Mouse (Mus musculus) forebrain, postnatal 0 days (tissue): ENCODE measurements around the gene Upf3a. TPM values are rescaled to one million over a fixed set of nuclear protein-coding genes. Genes with fewer than 3 reads are reported as not detected.

Experiments used
- ATAC-seq: fragments of 200-750 bp; cut with Nextera tagmentation; 2 replicates; pipeline ENCODE4 v1.8.0; 2017; ENCODE audit warnings: mild to moderate bottlenecking, moderate library complexity
- DNase-seq: peaks from one replicate; pipeline ENCODE4 v3.0.0-alpha.2; 2015
- H3K27ac ChIP-seq: fragments of 300-500 bp; sonication (generic); 2 replicates; pipeline ENCODE4 v1.5.1; 2014; ENCODE audit warnings: low read depth, mild to moderate bottlenecking, antibody characterized with exemption, low read length, moderate library complexity, mixed read lengths
- H3K27me3 ChIP-seq: fragments of 300-500 bp; sonication (generic); 2 replicates; pipeline ENCODE4 v1.6.1; 2014; ENCODE audit warnings: mild to moderate bottlenecking, low read length, mixed read lengths; ENCODE audit not compliant: insufficient read depth
- H3K36me3 ChIP-seq: fragments of 300-500 bp; sonication (generic); 2 replicates; pipeline ENCODE4 v1.6.1; 2014; ENCODE audit warnings: mild to moderate bottlenecking, moderate library complexity; ENCODE audit not compliant: insufficient read depth
- H3K4me1 ChIP-seq: fragments of 300-500 bp; sonication (generic); 2 replicates; pipeline ENCODE4 v1.6.1; 2014; ENCODE audit warnings: antibody characterized with exemption; ENCODE audit not compliant: insufficient read depth
- H3K4me2 ChIP-seq: fragments of 300-500 bp; sonication (generic); 2 replicates; pipeline ENCODE4 v1.6.1; 2014; ENCODE audit warnings: low read depth, mild to moderate bottlenecking, moderate library complexity
- H3K4me3 ChIP-seq: fragments of 300-500 bp; sonication (generic); 2 replicates; pipeline ENCODE4 v1.5.1; 2014; ENCODE audit warnings: low read depth, low read length, mixed read lengths
- H3K9ac ChIP-seq: fragments of 300-500 bp; sonication (generic); 2 replicates; pipeline ENCODE4 v1.6.1; 2014; ENCODE audit warnings: mild to moderate bottlenecking
- H3K9me3 ChIP-seq: fragments of 300-500 bp; sonication (generic); 2 replicates; pipeline ENCODE4 v1.6.1; 2016; ENCODE audit warnings: low read length
- CTCF ChIP-seq: sonication (generic); IDR thresholded peaks from 2 replicates; pipeline ENCODE4 v1.5.1; 2016; ENCODE audit warnings: antibody characterized with exemption, control low read depth, low read depth
- WGBS: fragments of 180-500 bp; shearing (Covaris S2); extraction: QIAGEN DNeasy Blood & Tissue Kit; methylation state at CpG from one replicate; pipeline ENCODE4 v1.1.7; 2014; 5-methylcytosine and 5-hydroxymethylcytosine counted together
- polyA plus RNA-seq: library from polyadenylated mRNA; unstranded; fragments of >200 nt; fragmentation: Nextera tagmentation; extraction: Ambion mirVana; gene quantifications from 2 replicates; pipeline ENCODE4 v1.2.1, GENCODE M21; 2015
- total RNA-seq: library from RNA; depleted of rRNA; stranded (reverse); fragments of >200 nt; gene quantifications from 2 replicates; pipeline ENCODE4 v1.2.3, GENCODE M21; 2014

The Upf3a gene
- total and polyA plus RNA-seq, 2 experiments from 2014 or later: 25.2 to 44.3 TPM

- H3K27me3 ChIP-seq: no peaks in the 10 kb centered on the region
- 13% methylated on average over 39 of the region's 40 CpGs for WGBS
- peak; percentile 98 for ATAC-seq
Observed at GRCm38 (mm10) chr8:13756982-13757804, 28.2 kb upstream of the Upf3a start, which contains the start of gene Cdc16. Gene Cdc16 (plus strand): TSS chr8:13757676.

GRCm38 (mm10) chr8:13757805-13758727 is 27.3 kb upstream of the Upf3a start:
- H3K9me3 ChIP-seq: no peaks in the 10 kb centered on the region
- DNase-seq (peak; percentile 44), ATAC-seq (peak; percentile 61)
- 1% methylated on average over 38 of the region's 38 CpGs for WGBS
- peak overlapping the region; percentile 84 for H3K27ac ChIP-seq
- peaks cover 18% of the 10 kb centered on the region for H3K36me3 ChIP-seq
- peaks cover 19% of the 10 kb centered on the region; the same call in 1 of the 2 replicates for H3K4me1 ChIP-seq
- H3K4me3 ChIP-seq: peak overlapping the region; percentile 73
- peak; percentile 70 for TF ChIP-seq CTCF
- peak overlapping the region; percentile 81 for H3K4me2 ChIP-seq
- H3K9ac ChIP-seq: peak overlapping the region; percentile 74
- H3K27me3 ChIP-seq: no peaks in the 10 kb centered on the region

More at GRCm38 (mm10) chr8:13756982-13757804, 28.2 kb upstream of the Upf3a start, which contains the start of gene Cdc16:
- peak within 1 kb of the TSS; percentile 73 for H3K4me3 ChIP-seq
- H3K36me3 ChIP-seq: peaks cover 9% of the 10 kb centered on the region
- H3K4me1 ChIP-seq: peaks cover 19% of the 10 kb centered on the region; the same call in 1 of the 2 replicates
- H3K4me2 ChIP-seq: peak within 1 kb of the TSS; percentile 81
- H3K9me3 ChIP-seq: no peaks in the 10 kb centered on the region
- TF ChIP-seq CTCF: no peak
- DNase-seq: peak; percentile 94
- H3K9ac ChIP-seq: peak within 1 kb of the TSS; percentile 74
- peak within 1 kb of the TSS; percentile 84 for H3K27ac ChIP-seq

DNA sequence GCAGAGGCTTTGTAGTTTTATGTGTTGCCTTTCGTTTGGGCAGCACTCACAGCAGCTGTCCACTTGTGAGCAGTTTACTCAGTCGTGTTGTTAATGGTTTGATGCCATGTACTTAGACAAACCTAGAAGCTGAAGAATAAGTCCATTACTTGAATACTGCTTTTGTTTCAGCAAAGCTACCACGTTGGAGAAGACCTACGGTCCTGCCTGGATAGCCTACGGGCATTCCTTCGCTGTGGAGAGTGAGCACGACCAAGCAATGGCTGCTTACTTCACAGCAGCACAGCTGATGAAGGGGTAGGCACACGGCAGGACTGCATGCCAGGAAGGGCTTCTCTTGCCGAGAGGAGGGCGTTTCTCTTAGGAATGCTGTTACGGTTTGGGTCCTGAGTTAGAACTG is 16.2 kb upstream of the Upf3a start:
- H3K9me3 ChIP-seq: no peaks in the 10 kb centered on the region
- no peaks in the 10 kb centered on the region for H3K4me1 ChIP-seq
- H3K4me3 ChIP-seq: no peak overlapping the region
- H3K27me3 ChIP-seq: no peaks in the 10 kb centered on the region
- ATAC-seq (no peak), DNase-seq (no peak)
- no peak overlapping the region for H3K27ac ChIP-seq
- whole genome bisulfite sequencing: 87% methylated on average over 11 of the region's 11 CpGs
- TF ChIP-seq CTCF: no peak
- no peak overlapping the region for H3K4me2 ChIP-seq
- no peak overlapping the region for H3K9ac ChIP-seq
- H3K36me3 ChIP-seq: peaks cover 73% of the 10 kb centered on the region

DNA sequence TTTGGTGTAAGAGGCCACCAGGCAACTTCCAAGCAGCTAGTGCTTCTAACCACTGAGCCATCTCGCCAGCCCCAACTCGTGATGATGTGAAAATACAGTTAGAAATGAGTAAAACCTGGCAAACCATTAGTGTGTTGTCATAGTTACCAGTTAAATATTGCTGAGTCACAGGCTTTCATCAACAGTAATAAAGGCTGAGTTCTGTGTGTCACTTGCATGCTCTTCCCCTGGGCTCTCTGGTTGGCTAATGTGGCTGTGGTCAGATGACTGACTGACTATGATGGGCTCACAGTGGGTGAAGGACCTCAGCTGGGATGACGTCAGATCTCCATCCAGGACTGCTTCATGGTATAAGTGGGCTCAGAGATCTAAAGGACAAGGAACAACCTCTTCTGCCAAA is 4.9 kb upstream of the Upf3a start:
- no peak overlapping the region for H3K4me3 ChIP-seq
- no peak for DNase-seq
- H3K4me2 ChIP-seq: no peak overlapping the region
- no peak for TF ChIP-seq CTCF
- ATAC-seq: no peak
- H3K4me1 ChIP-seq: no peaks in the 10 kb centered on the region
- H3K36me3 ChIP-seq: peaks cover 58% of the 10 kb centered on the region
- 79% methylated on average over 3 of the region's 3 CpGs for WGBS
- no peaks in the 10 kb centered on the region for H3K27me3 ChIP-seq
- no peak overlapping the region for H3K27ac ChIP-seq
- no peak overlapping the region for H3K9ac ChIP-seq
- no peaks in the 10 kb centered on the region for H3K9me3 ChIP-seq

DNA sequence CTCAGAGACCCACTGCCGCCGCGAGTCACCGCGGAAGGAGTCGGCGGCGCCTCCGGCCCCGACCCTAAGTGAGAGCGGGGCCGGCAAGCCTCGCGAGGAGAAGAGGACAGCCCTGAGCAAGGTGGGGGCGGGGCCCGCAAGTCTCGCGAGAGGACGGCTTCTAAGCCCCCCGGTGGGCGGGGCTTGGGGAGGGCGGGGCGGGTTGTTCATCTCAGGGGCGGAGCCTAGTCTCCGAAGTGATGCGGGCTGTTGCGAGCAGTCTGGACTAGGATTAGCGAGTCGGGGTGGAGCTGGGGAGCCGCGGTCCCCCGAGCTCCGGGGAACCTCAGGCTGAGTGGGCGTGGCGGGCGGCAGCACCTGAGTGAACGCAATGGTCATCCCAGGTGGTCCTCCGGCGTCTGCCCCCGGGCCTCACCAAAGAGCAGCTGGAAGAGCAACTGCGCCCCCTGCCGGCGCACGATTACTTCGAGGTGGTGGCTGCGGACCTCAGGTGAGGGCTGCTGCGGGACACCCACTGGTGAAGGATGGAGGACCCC is 417 bp downstream of the Upf3a start:
- peak overlapping the region; percentile 65 for H3K4me3 ChIP-seq
- peak overlapping the region; percentile 98 for H3K27ac ChIP-seq
- 3% methylated on average over 47 of the region's 47 CpGs for WGBS
- peaks cover 17% of the 10 kb centered on the region for H3K36me3 ChIP-seq
- no peaks in the 10 kb centered on the region for H3K4me1 ChIP-seq
- H3K4me2 ChIP-seq: peak overlapping the region; percentile 82
- no peaks in the 10 kb centered on the region for H3K9me3 ChIP-seq
- peak; percentile 93 for TF ChIP-seq CTCF
- peak overlapping the region; percentile 95 for H3K9ac ChIP-seq
- no peaks in the 10 kb centered on the region for H3K27me3 ChIP-seq
- DNase-seq (peak; percentile 99), ATAC-seq (peak; percentile 96)

DNA sequence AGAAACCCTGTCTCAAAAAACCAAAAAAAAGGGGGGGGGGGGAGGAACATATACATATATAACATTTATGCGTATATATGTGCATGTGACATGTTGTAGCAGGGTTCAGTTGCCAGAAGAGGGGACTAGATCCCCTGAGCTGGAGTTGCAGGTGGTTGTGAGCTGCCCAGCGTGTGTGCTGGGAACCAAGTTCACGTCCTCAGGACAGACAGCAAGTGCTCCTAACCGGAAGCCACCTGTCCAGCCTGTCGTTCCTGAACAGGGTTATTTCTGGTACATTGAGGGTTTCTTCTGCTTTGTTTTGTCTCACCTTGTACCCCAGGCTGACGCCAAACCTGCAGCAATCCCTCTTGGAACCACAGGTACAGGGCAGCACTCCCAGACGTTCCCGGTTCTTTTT is 4.2 kb downstream of the Upf3a start:
- Histone ChIP-seq H3K4me1 (no peaks in the 10 kb centered on the region), H3K36me3 (peaks cover 27% of the 10 kb centered on the region), H3K27me3 (no peaks in the 10 kb centered on the region), H3K4me2 (no peak overlapping the region), H3K9ac (no peak overlapping the region), H3K4me3 (no peak overlapping the region), H3K9me3 (no peaks in the 10 kb centered on the region), H3K27ac (no peak overlapping the region)
- 93% methylated on average over 8 of the region's 8 CpGs for WGBS
- no peak for TF ChIP-seq CTCF
- no peak for DNase-seq
- no peak for ATAC-seq
